In the genomic region with DNA sequence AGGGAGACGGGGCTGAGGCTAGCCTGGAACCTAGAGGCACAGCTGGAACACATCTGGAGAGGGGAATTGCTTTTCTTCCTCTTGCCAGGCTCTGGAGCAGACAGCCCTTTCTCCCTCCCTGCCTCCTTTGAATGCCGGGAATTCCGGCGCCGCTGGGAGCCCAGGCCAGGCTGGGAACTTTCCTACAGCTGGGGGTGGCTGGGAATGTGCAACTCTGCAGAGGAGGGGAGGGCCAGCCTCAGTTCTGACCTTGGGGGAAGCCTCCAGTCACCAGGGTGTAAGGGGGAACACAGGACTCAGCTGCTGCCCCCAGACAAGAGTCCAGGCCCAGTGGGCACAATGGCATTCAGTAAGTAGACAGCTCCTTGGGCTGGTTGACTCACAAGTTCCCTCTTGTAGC, we compare ENCODE assay signal across 8 mouse cellular contexts. TPM values are rescaled to one million over a fixed set of nuclear protein-coding genes. Genes with fewer than 3 reads are reported as not detected.
DNase-seq lines count a peak whose midpoint lies in the region; ATAC-seq and TF ChIP-seq lines count a peak whose summit lies in the region.

No protein-coding gene starts in this region.

- H3K4me3 ChIP-seq in forebrain, embryonic 11.5 days (ENCODE audit: low read depth, low read length), result no peak overlapping the region
- no peak overlapping the region for H3K4me3 ChIP-seq in forebrain, postnatal 0 days (ENCODE audit: low read depth, low read length)
- H3K4me3 ChIP-seq in intestine, embryonic 15.5 days (replicated peaks), result no peak overlapping the region
- H3K4me3 ChIP-seq in lung, embryonic 14.5 days (ENCODE audit: low read depth, low read length), result no peak overlapping the region

- 6% methylated on average over 5 of the region's 5 CpGs for WGBS in forebrain, embryonic 11.5 days
- WGBS in forebrain, postnatal 0 days, result 2% methylated on average over 5 of the region's 5 CpGs
- 10% methylated on average over 5 of the region's 5 CpGs for WGBS in intestine, embryonic 15.5 days
- WGBS in lung, embryonic 14.5 days, result 3% methylated on average over 5 of the region's 5 CpGs

- no peaks in the 10 kb centered on the region for H3K27me3 ChIP-seq in forebrain, embryonic 11.5 days (ENCODE audit: control insufficient read depth, insufficient read depth, low read length)
- no peaks in the 10 kb centered on the region for H3K27me3 ChIP-seq in forebrain, postnatal 0 days (ENCODE audit: insufficient read depth, low read length)
- H3K27me3 ChIP-seq in intestine, embryonic 15.5 days (replicated peaks), result no peaks in the 10 kb centered on the region
- no peaks in the 10 kb centered on the region for H3K27me3 ChIP-seq in lung, embryonic 14.5 days (ENCODE audit: insufficient read depth, low read length)

- H3K4me1 ChIP-seq in forebrain, embryonic 11.5 days (replicated peaks; ENCODE audit: control insufficient read depth, insufficient read depth, low read length), result peaks cover 7% of the 10 kb centered on the region
- H3K4me1 ChIP-seq in forebrain, postnatal 0 days (ENCODE audit: insufficient read depth), result no peaks in the 10 kb centered on the region
- H3K4me1 ChIP-seq in intestine, embryonic 15.5 days (replicated peaks), result peaks cover 27% of the 10 kb centered on the region
- H3K4me1 ChIP-seq in lung, embryonic 14.5 days (ENCODE audit: insufficient read depth), result peaks cover 13% of the 10 kb centered on the region

- no peak overlapping the region for H3K9ac ChIP-seq in forebrain, embryonic 11.5 days (ENCODE audit: low read length)
- no peak overlapping the region for H3K9ac ChIP-seq in forebrain, postnatal 0 days
- no peak overlapping the region for H3K9ac ChIP-seq in intestine, embryonic 15.5 days
- peak overlapping the region; percentile 36; the same call in 1 of the 2 replicates for H3K9ac ChIP-seq in lung, embryonic 14.5 days

- peaks cover 23% of the 10 kb centered on the region for H3K36me3 ChIP-seq in forebrain, embryonic 11.5 days (ENCODE audit: control insufficient read depth, insufficient read depth, low read length)
- peaks cover 56% of the 10 kb centered on the region for H3K36me3 ChIP-seq in forebrain, postnatal 0 days (ENCODE audit: insufficient read depth)
- peaks cover 36% of the 10 kb centered on the region for H3K36me3 ChIP-seq in intestine, embryonic 15.5 days
- peaks cover 62% of the 10 kb centered on the region for H3K36me3 ChIP-seq in lung, embryonic 14.5 days (ENCODE audit: insufficient read depth)

- TF ChIP-seq CTCF in forebrain, postnatal 0 days (IDR thresholded peaks at IDR 0.05; ENCODE audit: low read depth), result no peak
- TF ChIP-seq CTCF in lung, embryonic 14.5 days (IDR thresholded peaks at IDR 0.05; ENCODE audit: low read depth), result no peak

- no peak for ATAC-seq in forebrain, embryonic 11.5 days (replicated peaks; ENCODE audit: low FRiP score)
- no peak for ATAC-seq in forebrain, postnatal 0 days
- ATAC-seq in intestine, embryonic 15.5 days, result peak; percentile 55
- peak; percentile 62 for ATAC-seq in lung, embryonic 14.5 days (ENCODE audit: insufficient read depth)
- ATAC-seq in megakaryocyte progenitor cell, adult 5-6 weeks (replicated peaks; ENCODE audit: poor library complexity), result no peak

- no peaks in the 10 kb centered on the region for H3K9me3 ChIP-seq in forebrain, embryonic 11.5 days (ENCODE audit: control insufficient read depth, low read length)
- H3K9me3 ChIP-seq in forebrain, postnatal 0 days (ENCODE audit: low read length), result no peaks in the 10 kb centered on the region
- no peaks in the 10 kb centered on the region for H3K9me3 ChIP-seq in intestine, embryonic 15.5 days
- no peaks in the 10 kb centered on the region for H3K9me3 ChIP-seq in lung, embryonic 14.5 days (ENCODE audit: low read depth, low read length)

- H3K27ac ChIP-seq in forebrain, embryonic 11.5 days (ENCODE audit: low read depth, low read length), result peak overlapping the region; percentile 1; the same call in 1 of the 2 replicates
- H3K27ac ChIP-seq in forebrain, postnatal 0 days (ENCODE audit: low read depth, low read length), result no peak overlapping the region
- peak overlapping the region; percentile 74 for H3K27ac ChIP-seq in intestine, embryonic 15.5 days
- peak overlapping the region; percentile 58 for H3K27ac ChIP-seq in lung, embryonic 14.5 days (ENCODE audit: low read depth)

- 0 out of 2 replicates have a peak overlapping the region, but pooled peaks have one; percentile 8 for H3K4me2 ChIP-seq in forebrain, embryonic 11.5 days (ENCODE audit: low read depth, low read length, severe bottlenecking)
- H3K4me2 ChIP-seq in forebrain, postnatal 0 days (ENCODE audit: low read depth), result no peak overlapping the region
- H3K4me2 ChIP-seq in intestine, embryonic 15.5 days (replicated peaks), result peak overlapping the region; percentile 18; the same call in 1 of the 2 replicates
- 0 out of 2 replicates have a peak overlapping the region, but pooled peaks have one; percentile 4 for H3K4me2 ChIP-seq in lung, embryonic 14.5 days

- DNase-seq in forebrain, embryonic 11.5 days (ENCODE audit: low spot score), result peak; percentile 74
- no peak for DNase-seq in forebrain, postnatal 0 days
- DNase-seq in gastrocnemius, postnatal 25 days, result peak; percentile 73
- DNase-seq in lung, embryonic 14.5 days, result peak; percentile 83
- peak; percentile 58 for DNase-seq in testis, postnatal 14 days (ENCODE audit: low spot score)
- no peak for DNase-seq in urinary bladder, adult 2 months (ENCODE audit: low spot score)

RNA-seq across cellular contexts. Expression of a gene that starts 6.5 kb away (rescaled TPM):
- polyA plus RNA-seq in forebrain, embryonic 11.5 days (2014; fragmentation: Nextera tagmentation; extraction: Ambion mirVana), result 727 and 782 TPM in 2 replicates
- 205 and 300 TPM in 2 replicates for total RNA-seq in forebrain, postnatal 0 days (2014; rRNA removed)
- polyA plus RNA-seq in forebrain, postnatal 0 days (2015; fragmentation: Nextera tagmentation; extraction: Ambion mirVana), result 595 and 769 TPM in 2 replicates
- total RNA-seq in gastrocnemius, postnatal 25 days (2021), result 100 to 1,000 TPM; 361 to 390 TPM
- 1,085 and 1,147 TPM in 2 replicates for polyA plus RNA-seq in intestine, embryonic 15.5 days (2015; fragmentation: Nextera tagmentation; extraction: Ambion mirVana)
- 1,310 and 1,324 TPM in 2 replicates for polyA plus RNA-seq in lung, embryonic 14.5 days (2014; fragmentation: Nextera tagmentation; extraction: Ambion mirVana)
- 3,279 and 3,562 TPM in 2 replicates for total RNA-seq in megakaryocyte progenitor cell, adult 5-6 weeks (2015)
- total RNA-seq in megakaryocyte progenitor cell, adult 5-6 weeks (2017), result 756 and 903 TPM in 2 replicates
- polyA plus RNA-seq in urinary bladder, adult 2 months (2012; rRNA removed), result 1,939 and 2,023 TPM in 2 replicates

RNA-seq across cellular contexts. Expression of a gene that starts 15.4 kb away (rescaled TPM):
- polyA plus RNA-seq in forebrain, embryonic 11.5 days (2014; fragmentation: Nextera tagmentation; extraction: Ambion mirVana), result 81.2 and 81.3 TPM in 2 replicates
- 20.3 and 25.7 TPM in 2 replicates for total RNA-seq in forebrain, postnatal 0 days (2014; rRNA removed)
- polyA plus RNA-seq in forebrain, postnatal 0 days (2015; fragmentation: Nextera tagmentation; extraction: Ambion mirVana), result 9.0 and 11.4 TPM in 2 replicates
- 1 to 10 TPM; 4.7 to 7.3 TPM for total RNA-seq in gastrocnemius, postnatal 25 days (2021)
- 40.2 and 41.7 TPM in 2 replicates for polyA plus RNA-seq in intestine, embryonic 15.5 days (2015; fragmentation: Nextera tagmentation; extraction: Ambion mirVana)
- polyA plus RNA-seq in lung, embryonic 14.5 days (2014; fragmentation: Nextera tagmentation; extraction: Ambion mirVana), result 74.1 and 75.1 TPM in 2 replicates
- total RNA-seq in megakaryocyte progenitor cell, adult 5-6 weeks (2015), result 2.9 and 4.3 TPM in 2 replicates
- total RNA-seq in megakaryocyte progenitor cell, adult 5-6 weeks (2017), result 2.0 and 2.1 TPM in 2 replicates
- polyA plus RNA-seq in urinary bladder, adult 2 months (2012; rRNA removed), result 11.7 and 23.9 TPM in 2 replicates

RNA-seq across cellular contexts. Expression of a gene that starts 18.4 kb away (rescaled TPM):
- 97.2 and 104 TPM in 2 replicates for polyA plus RNA-seq in forebrain, embryonic 11.5 days (2014; fragmentation: Nextera tagmentation; extraction: Ambion mirVana)
- total RNA-seq in forebrain, postnatal 0 days (2014; rRNA removed), result 88.4 and 111 TPM in 2 replicates
- polyA plus RNA-seq in forebrain, postnatal 0 days (2015; fragmentation: Nextera tagmentation; extraction: Ambion mirVana), result 65.2 and 83.3 TPM in 2 replicates
- total RNA-seq in gastrocnemius, postnatal 25 days (2021), result 10 to 100 TPM; 52.8 to 54.3 TPM
- 67.9 and 75.6 TPM in 2 replicates for polyA plus RNA-seq in intestine, embryonic 15.5 days (2015; fragmentation: Nextera tagmentation; extraction: Ambion mirVana)
- 73.5 and 77.5 TPM in 2 replicates for polyA plus RNA-seq in lung, embryonic 14.5 days (2014; fragmentation: Nextera tagmentation; extraction: Ambion mirVana)
- total RNA-seq in megakaryocyte progenitor cell, adult 5-6 weeks (2015), result 44.5 and 67.5 TPM in 2 replicates
- total RNA-seq in megakaryocyte progenitor cell, adult 5-6 weeks (2017), result 64.6 and 68.9 TPM in 2 replicates
- polyA plus RNA-seq in urinary bladder, adult 2 months (2012; rRNA removed), result 60.7 and 72.5 TPM in 2 replicates

RNA-seq across cellular contexts. Expression of a gene that starts 23.1 kb away (rescaled TPM):
- 4.5 and 5.2 TPM in 2 replicates for polyA plus RNA-seq in forebrain, embryonic 11.5 days (2014; fragmentation: Nextera tagmentation; extraction: Ambion mirVana)
- total RNA-seq in forebrain, postnatal 0 days (2014; rRNA removed), result 2.8 and 4.0 TPM in 2 replicates
- polyA plus RNA-seq in forebrain, postnatal 0 days (2015; fragmentation: Nextera tagmentation; extraction: Ambion mirVana), result 2.3 and 3.8 TPM in 2 replicates
- 1 to 10 TPM; 7.3 to 7.6 TPM for total RNA-seq in gastrocnemius, postnatal 25 days (2021)
- 27.2 and 28.1 TPM in 2 replicates for polyA plus RNA-seq in intestine, embryonic 15.5 days (2015; fragmentation: Nextera tagmentation; extraction: Ambion mirVana)
- polyA plus RNA-seq in lung, embryonic 14.5 days (2014; fragmentation: Nextera tagmentation; extraction: Ambion mirVana), result 12.9 and 13.2 TPM in 2 replicates
- total RNA-seq in megakaryocyte progenitor cell, adult 5-6 weeks (2015), result 87.3 and 149 TPM in 2 replicates
- 26.0 and 46.4 TPM in 2 replicates for total RNA-seq in megakaryocyte progenitor cell, adult 5-6 weeks (2017)
- 33.5 and 34.1 TPM in 2 replicates for polyA plus RNA-seq in urinary bladder, adult 2 months (2012; rRNA removed)

RNA-seq across cellular contexts. Expression of a gene that starts 35.5 kb away (rescaled TPM):
- 40.1 and 46.1 TPM in 2 replicates for polyA plus RNA-seq in forebrain, embryonic 11.5 days (2014; fragmentation: Nextera tagmentation; extraction: Ambion mirVana)
- 32.5 and 35.1 TPM in 2 replicates for total RNA-seq in forebrain, postnatal 0 days (2014; rRNA removed)
- 39.2 and 47.6 TPM in 2 replicates for polyA plus RNA-seq in forebrain, postnatal 0 days (2015; fragmentation: Nextera tagmentation; extraction: Ambion mirVana)
- 10 to 100 TPM; 19.6 to 20.2 TPM for total RNA-seq in gastrocnemius, postnatal 25 days (2021)
- polyA plus RNA-seq in intestine, embryonic 15.5 days (2015; fragmentation: Nextera tagmentation; extraction: Ambion mirVana), result 48.3 and 50.0 TPM in 2 replicates
- 45.9 and 49.1 TPM in 2 replicates for polyA plus RNA-seq in lung, embryonic 14.5 days (2014; fragmentation: Nextera tagmentation; extraction: Ambion mirVana)
- 30.6 and 36.8 TPM in 2 replicates for total RNA-seq in megakaryocyte progenitor cell, adult 5-6 weeks (2015)
- 18.0 and 21.1 TPM in 2 replicates for total RNA-seq in megakaryocyte progenitor cell, adult 5-6 weeks (2017)
- polyA plus RNA-seq in urinary bladder, adult 2 months (2012; rRNA removed), result 25.6 and 30.8 TPM in 2 replicates

Comparison
In these comparisons a context has a peak if more than half of its experiments do, and no peak if none do; other contexts are left out.
1. DNase-seq: peak in forebrain, embryonic 11.5 days (single experiment), gastrocnemius, postnatal 25 days (single experiment), lung, embryonic 14.5 days (single experiment) and testis, postnatal 14 days (single experiment); none in forebrain, postnatal 0 days (single experiment) and urinary bladder, adult 2 months (single experiment).
2. ATAC-seq: peak in intestine, embryonic 15.5 days (single experiment) and lung, embryonic 14.5 days (single experiment); none in forebrain, embryonic 11.5 days (single experiment), forebrain, postnatal 0 days (single experiment) and megakaryocyte progenitor cell, adult 5-6 weeks (single experiment).